Mouse (Mus musculus): Measurements from ENCODE around the gene Card10.

DNA sequence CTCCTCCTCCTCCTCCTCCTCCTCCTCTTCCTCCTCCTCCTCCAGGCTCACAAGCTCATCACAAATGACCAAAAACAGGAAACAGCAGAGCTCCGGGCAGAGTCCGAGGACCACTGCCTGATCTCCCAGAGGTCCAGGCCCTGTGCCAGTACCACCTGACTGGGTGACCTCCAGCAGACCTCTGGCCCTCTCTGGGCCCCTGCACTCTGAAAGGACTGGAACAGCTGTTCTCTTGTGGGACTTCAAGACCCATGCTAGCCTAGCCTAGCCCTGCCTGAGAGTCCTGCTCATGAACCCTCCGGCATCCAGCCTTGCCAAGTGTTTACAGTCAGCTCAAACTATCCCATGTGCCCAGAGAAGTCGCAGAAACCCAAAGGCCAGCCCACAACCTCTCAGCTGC lies 12.4 kb downstream of the Card10 start:
- no peak for TF ChIP-seq CTCF (IDR thresholded peaks at IDR 0.05; ENCODE audit: extremely low read depth, insufficient read depth, insufficient read length, insufficient replicate concordance)
- no peak for TF ChIP-seq POLR2A (IDR thresholded peaks at IDR 0.05; ENCODE audit: low read depth, low read length)

Data from spleen, adult 2 months (tissue).